Mouse (Mus musculus): ENCODE measurements around the gene Aplf.

DNA sequence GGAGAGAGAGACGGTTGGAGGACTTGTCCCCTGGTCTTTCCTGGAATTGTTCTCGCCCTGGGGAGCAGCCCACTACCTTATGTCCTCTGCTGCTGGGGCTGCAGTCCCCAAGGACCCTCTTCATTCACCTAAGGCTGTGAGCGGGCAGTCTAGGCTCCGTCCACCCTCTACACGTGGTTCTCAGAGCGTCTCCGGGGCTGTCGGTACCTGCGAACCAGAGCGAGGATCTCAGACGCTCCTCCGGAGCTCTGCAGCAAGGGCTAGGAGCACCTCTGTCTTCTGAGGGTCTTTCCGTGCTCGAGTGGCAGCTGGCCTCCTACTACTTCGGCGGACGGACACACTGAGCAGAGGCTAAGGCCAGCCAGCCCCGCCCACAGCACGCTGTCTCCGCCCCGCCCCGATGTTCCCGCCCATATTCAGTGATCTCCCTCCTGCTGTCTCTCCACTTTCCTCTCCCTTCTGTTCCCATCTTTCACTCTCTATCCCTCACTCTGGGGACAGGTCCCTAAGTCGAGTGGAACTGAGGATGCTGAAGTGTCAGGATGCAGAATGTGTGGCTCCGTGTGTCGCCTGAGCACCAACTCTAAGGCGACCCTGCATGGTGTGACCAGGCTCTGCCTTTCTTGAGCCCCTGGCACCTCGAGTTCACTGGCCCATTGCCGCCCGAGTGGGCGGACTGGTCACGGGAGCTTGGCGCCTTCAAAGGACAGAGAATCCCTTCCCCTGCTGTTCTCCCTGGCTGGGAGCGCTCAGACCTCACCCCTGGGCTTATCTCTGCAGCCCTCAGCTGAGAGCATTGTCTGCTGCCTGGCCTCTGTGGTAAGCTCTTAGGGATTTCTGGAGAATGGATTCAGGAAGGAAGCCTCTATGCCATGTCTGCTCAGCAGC lies 81.4 kb downstream of the Aplf start, which contains the start of gene Prokr1:
- TF ChIP-seq POLR2A (IDR thresholded peaks at IDR 0.05; ENCODE audit: control insufficient read depth, extremely low read depth, insufficient read depth, low read length, poor library complexity) (no peak), CTCF (IDR thresholded peaks at IDR 0.05; ENCODE audit: borderline replicate concordance, control insufficient read depth, extremely low read depth, insufficient read depth, low read length, poor library complexity) (no peak)
